Mouse (Mus musculus): ENCODE data around the gene Lonrf2. TPM values are rescaled to one million over a fixed set of nuclear protein-coding genes. Genes with fewer than 3 reads are reported as not detected.

Lonrf2 gene
- polyA plus RNA-seq, 1 experiment from 2014 or later: 18.4 TPM

- Histone ChIP-seq H3K27me3 (replicated peaks; ENCODE audit: control insufficient read depth, insufficient read depth, low read length) (no peaks in the 10 kb centered on the region), H3K4me2 (ENCODE audit: low read length) (no peak overlapping the region), H3K4me1 (ENCODE audit: control insufficient read depth, insufficient read depth, low read depth, low read length) (no peaks in the 10 kb centered on the region; the same call in 1 of the 2 replicates), H3K9me3 (ENCODE audit: control insufficient read depth, low read length) (no peaks in the 10 kb centered on the region), H3K36me3 (ENCODE audit: control insufficient read depth, insufficient read depth, low read length) (peaks cover 12% of the 10 kb centered on the region), H3K4me3 (ENCODE audit: low read length) (no peak overlapping the region), H3K9ac (ENCODE audit: low read depth, low read length) (no peak overlapping the region), H3K27ac (ENCODE audit: low read depth, low read length) (no peak overlapping the region)
- 49% methylated on average over 3 of the region's 3 CpGs for WGBS
- peak; percentile 34; the same call in 1 of the 2 replicates for ATAC-seq
Observed at GRCm38 (mm10) chr1:38817671-38818070, 18.8 kb downstream of the Lonrf2 start.

GRCm38 (mm10) chr1:38817268-38817667 is 19.2 kb downstream of the Lonrf2 start:
- no peak for ATAC-seq
- no peaks in the 10 kb centered on the region; the same call in 1 of the 2 replicates for H3K4me1 ChIP-seq (ENCODE audit: control insufficient read depth, insufficient read depth, low read depth, low read length)
- H3K4me3 ChIP-seq (ENCODE audit: low read length): no peak overlapping the region
- H3K4me2 ChIP-seq (ENCODE audit: low read length): no peak overlapping the region
- H3K27ac ChIP-seq (ENCODE audit: low read depth, low read length): no peak overlapping the region
- no peak overlapping the region for H3K9ac ChIP-seq (ENCODE audit: low read depth, low read length)
- no peaks in the 10 kb centered on the region for H3K27me3 ChIP-seq (replicated peaks; ENCODE audit: control insufficient read depth, insufficient read depth, low read length)
- H3K36me3 ChIP-seq (ENCODE audit: control insufficient read depth, insufficient read depth, low read length): peaks cover 14% of the 10 kb centered on the region
- 71% methylated on average over 9 of the region's 9 CpGs for WGBS
- no peaks in the 10 kb centered on the region for H3K9me3 ChIP-seq (ENCODE audit: control insufficient read depth, low read length)

- WGBS: 44% methylated on average over 4 of the region's 4 CpGs
- Histone ChIP-seq H3K9me3 (ENCODE audit: control insufficient read depth, low read length) (no peaks in the 10 kb centered on the region), H3K27ac (ENCODE audit: low read depth, low read length) (peak overlapping the region; percentile 20; the same call in 1 of the 2 replicates), H3K36me3 (ENCODE audit: control insufficient read depth, insufficient read depth, low read length) (peaks cover 23% of the 10 kb centered on the region), H3K4me1 (ENCODE audit: control insufficient read depth, insufficient read depth, low read depth, low read length) (no peaks in the 10 kb centered on the region; the same call in 1 of the 2 replicates), H3K4me2 (ENCODE audit: low read length) (no peak overlapping the region), H3K27me3 (replicated peaks; ENCODE audit: control insufficient read depth, insufficient read depth, low read length) (no peaks in the 10 kb centered on the region), H3K9ac (ENCODE audit: low read depth, low read length) (no peak overlapping the region), H3K4me3 (ENCODE audit: low read length) (no peak overlapping the region)
- no peak for ATAC-seq
Observed at GRCm38 (mm10) chr1:38816306-38816705, 20.2 kb downstream of the Lonrf2 start.

- no peak overlapping the region for H3K27ac ChIP-seq (ENCODE audit: low read depth, low read length)
- H3K36me3 ChIP-seq (ENCODE audit: control insufficient read depth, insufficient read depth, low read length): peaks cover 24% of the 10 kb centered on the region
- ATAC-seq: no peak
- no peaks in the 10 kb centered on the region for H3K4me1 ChIP-seq (ENCODE audit: control insufficient read depth, insufficient read depth, low read depth, low read length)
- no peak overlapping the region for H3K4me2 ChIP-seq (ENCODE audit: low read length)
- no peak overlapping the region for H3K9ac ChIP-seq (ENCODE audit: low read depth, low read length)
- H3K9me3 ChIP-seq (ENCODE audit: control insufficient read depth, low read length): no peaks in the 10 kb centered on the region
- H3K27me3 ChIP-seq (replicated peaks; ENCODE audit: control insufficient read depth, insufficient read depth, low read length): no peaks in the 10 kb centered on the region
- H3K4me3 ChIP-seq (ENCODE audit: low read length): no peak overlapping the region
- WGBS: 96% methylated on average over 4 of the region's 4 CpGs
Observed at GRCm38 (mm10) chr1:38807121-38807520, 29.4 kb downstream of the Lonrf2 start.

GRCm38 (mm10) chr1:38800402-38800801 is 36.1 kb downstream of the Lonrf2 start:
- H3K9me3 ChIP-seq (ENCODE audit: control insufficient read depth, low read length): no peaks in the 10 kb centered on the region
- no peak overlapping the region for H3K4me3 ChIP-seq (ENCODE audit: low read length)
- no peak overlapping the region for H3K4me2 ChIP-seq (ENCODE audit: low read length)
- H3K27ac ChIP-seq (ENCODE audit: low read depth, low read length): no peak overlapping the region
- H3K36me3 ChIP-seq (ENCODE audit: control insufficient read depth, insufficient read depth, low read length): peaks cover 32% of the 10 kb centered on the region
- WGBS: 89% methylated on average over 7 of the region's 7 CpGs
- H3K4me1 ChIP-seq (ENCODE audit: control insufficient read depth, insufficient read depth, low read depth, low read length): no peaks in the 10 kb centered on the region
- no peaks in the 10 kb centered on the region for H3K27me3 ChIP-seq (replicated peaks; ENCODE audit: control insufficient read depth, insufficient read depth, low read length)
- no peak overlapping the region for H3K9ac ChIP-seq (ENCODE audit: low read depth, low read length)
- ATAC-seq: no peak

GRCm38 (mm10) chr1:38799304-38799703 is 37.2 kb downstream of the Lonrf2 start:
- no peak overlapping the region for H3K27ac ChIP-seq (ENCODE audit: low read depth, low read length)
- ATAC-seq: peak; percentile 53
- H3K9me3 ChIP-seq (ENCODE audit: control insufficient read depth, low read length): no peaks in the 10 kb centered on the region
- WGBS: 41% methylated on average over 3 of the region's 3 CpGs
- H3K9ac ChIP-seq (ENCODE audit: low read depth, low read length): no peak overlapping the region
- no peak overlapping the region for H3K4me3 ChIP-seq (ENCODE audit: low read length)
- H3K36me3 ChIP-seq (ENCODE audit: control insufficient read depth, insufficient read depth, low read length): peaks cover 32% of the 10 kb centered on the region
- no peak overlapping the region for H3K4me2 ChIP-seq (ENCODE audit: low read length)
- H3K4me1 ChIP-seq (ENCODE audit: control insufficient read depth, insufficient read depth, low read depth, low read length): no peaks in the 10 kb centered on the region
- H3K27me3 ChIP-seq (replicated peaks; ENCODE audit: control insufficient read depth, insufficient read depth, low read length): no peaks in the 10 kb centered on the region

GRCm38 (mm10) chr1:38796936-38797335 is 39.6 kb downstream of the Lonrf2 start:
- no peak for ATAC-seq
- H3K9me3 ChIP-seq (ENCODE audit: control insufficient read depth, low read length): no peaks in the 10 kb centered on the region
- no peaks in the 10 kb centered on the region for H3K27me3 ChIP-seq (replicated peaks; ENCODE audit: control insufficient read depth, insufficient read depth, low read length)
- no peak overlapping the region for H3K4me3 ChIP-seq (ENCODE audit: low read length)
- WGBS: 31% methylated on average over 6 of the region's 6 CpGs
- H3K4me2 ChIP-seq (ENCODE audit: low read length): no peak overlapping the region
- H3K36me3 ChIP-seq (ENCODE audit: control insufficient read depth, insufficient read depth, low read length): peaks cover 25% of the 10 kb centered on the region
- no peak overlapping the region for H3K9ac ChIP-seq (ENCODE audit: low read depth, low read length)
- H3K27ac ChIP-seq (ENCODE audit: low read depth, low read length): no peak overlapping the region
- H3K4me1 ChIP-seq (ENCODE audit: control insufficient read depth, insufficient read depth, low read depth, low read length): no peaks in the 10 kb centered on the region

- no peak for ATAC-seq
- Histone ChIP-seq H3K4me2 (ENCODE audit: low read length) (no peak overlapping the region), H3K27ac (ENCODE audit: low read depth, low read length) (no peak overlapping the region), H3K9ac (ENCODE audit: low read depth, low read length) (no peak overlapping the region), H3K9me3 (ENCODE audit: control insufficient read depth, low read length) (no peaks in the 10 kb centered on the region), H3K4me3 (ENCODE audit: low read length) (no peak overlapping the region), H3K27me3 (replicated peaks; ENCODE audit: control insufficient read depth, insufficient read depth, low read length) (no peaks in the 10 kb centered on the region), H3K36me3 (ENCODE audit: control insufficient read depth, insufficient read depth, low read length) (peaks cover 29% of the 10 kb centered on the region), H3K4me1 (ENCODE audit: control insufficient read depth, insufficient read depth, low read depth, low read length) (no peaks in the 10 kb centered on the region)
- WGBS: 44% methylated on average over 5 of the region's 5 CpGs
Observed at GRCm38 (mm10) chr1:38795496-38795895, 41.0 kb downstream of the Lonrf2 start.

- Histone ChIP-seq H3K36me3 (ENCODE audit: control insufficient read depth, insufficient read depth, low read length) (peaks cover 9% of the 10 kb centered on the region), H3K9me3 (ENCODE audit: control insufficient read depth, low read length) (no peaks in the 10 kb centered on the region), H3K27ac (ENCODE audit: low read depth, low read length) (no peak overlapping the region), H3K27me3 (replicated peaks; ENCODE audit: control insufficient read depth, insufficient read depth, low read length) (no peaks in the 10 kb centered on the region), H3K4me3 (ENCODE audit: low read length) (no peak overlapping the region), H3K4me2 (ENCODE audit: low read length) (no peak overlapping the region), H3K4me1 (ENCODE audit: control insufficient read depth, insufficient read depth, low read depth, low read length) (no peaks in the 10 kb centered on the region), H3K9ac (ENCODE audit: low read depth, low read length) (no peak overlapping the region)
- ATAC-seq: no peak
- WGBS: 79% methylated on average over 9 of the region's 9 CpGs
Observed at GRCm38 (mm10) chr1:38791016-38791810, 45.3 kb downstream of the Lonrf2 start.

Measured in hindbrain, embryonic 16.5 days (tissue).